Mouse (Mus musculus): Measurements from ENCODE around the gene Anp32a. TPM values are rescaled to one million over a fixed set of nuclear protein-coding genes. Genes with fewer than 3 reads are reported as not detected.

Anp32a gene
- polyA plus RNA-seq, 1 experiment from 2014 or later: 220 TPM

DNA sequence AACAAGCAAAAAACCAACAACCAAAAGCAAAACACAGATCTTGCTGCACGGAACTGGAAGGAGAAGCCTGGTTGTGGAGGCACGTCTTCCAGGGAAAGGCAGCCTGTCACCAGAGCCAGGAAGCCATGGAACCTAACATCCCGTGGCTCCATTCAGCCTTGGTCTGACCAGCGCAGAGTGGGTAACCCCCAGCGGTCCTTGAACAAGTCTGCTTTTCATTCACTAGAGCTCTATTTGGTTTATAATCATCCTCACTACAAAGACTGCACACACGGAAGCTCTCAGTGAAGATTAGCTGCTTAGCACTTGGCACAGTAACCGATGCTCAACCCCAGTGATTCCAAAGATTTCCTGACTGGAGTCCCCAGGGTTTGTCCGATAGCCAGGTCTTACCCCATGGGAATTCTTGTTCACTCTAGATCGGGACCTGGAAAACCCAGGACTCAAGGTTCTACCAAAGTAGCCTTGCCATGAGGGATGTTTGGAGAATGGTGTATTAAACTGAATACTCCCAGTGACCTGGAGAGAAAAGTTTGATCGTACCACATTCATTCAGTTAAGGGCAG, 41.5 kb downstream of the Anp32a start:
- no peaks in the 10 kb centered on the region for H3K27me3 ChIP-seq (ENCODE audit: control insufficient read depth, insufficient read depth, low read length)
- WGBS: 84% methylated on average over 10 of the region's 10 CpGs

DNA sequence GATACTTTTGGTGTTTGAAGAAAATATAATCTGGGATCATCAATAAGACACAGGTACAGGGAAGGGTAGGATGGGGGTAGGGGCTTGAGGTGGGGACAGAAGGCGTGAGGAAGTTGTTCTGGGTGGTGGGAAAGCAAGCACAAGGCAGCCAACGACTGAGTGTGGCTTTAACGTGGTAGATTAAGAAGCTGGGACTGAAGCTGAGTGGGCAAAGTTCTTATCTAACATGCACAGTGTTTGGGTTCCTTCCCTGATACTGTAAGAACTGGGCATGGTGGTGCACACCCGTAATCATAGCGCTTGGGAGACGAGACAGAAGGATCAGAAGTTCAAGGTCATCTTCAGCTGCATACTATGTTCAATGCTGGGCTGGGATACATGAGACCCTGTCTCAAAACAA, 44.0 kb downstream of the Anp32a start:
- DNase-seq (ENCODE audit: low spot score): no peak
- no peak overlapping the region for H3K27ac ChIP-seq (ENCODE audit: low read depth, low read length)
- 89% methylated on average over 6 of the region's 6 CpGs for WGBS
- no peak overlapping the region for H3K4me3 ChIP-seq (ENCODE audit: low read depth, low read length)
- no peaks in the 10 kb centered on the region for H3K4me1 ChIP-seq (replicated peaks; ENCODE audit: control insufficient read depth, insufficient read depth, low read length)
- no peak overlapping the region for H3K9ac ChIP-seq (ENCODE audit: low read depth, low read length)
- no peaks in the 10 kb centered on the region for H3K27me3 ChIP-seq (ENCODE audit: control insufficient read depth, insufficient read depth, low read length)
- no peak overlapping the region for H3K4me2 ChIP-seq (replicated peaks; ENCODE audit: low read depth, low read length)
- no peaks in the 10 kb centered on the region for H3K36me3 ChIP-seq (ENCODE audit: control insufficient read depth, insufficient read depth, low read length)
- no peak for ATAC-seq (ENCODE audit: low FRiP score)
- H3K9me3 ChIP-seq (ENCODE audit: control insufficient read depth, low read length): no peaks in the 10 kb centered on the region

More for the DNA sequence above, 41.5 kb downstream of the Anp32a start:
- Histone ChIP-seq H3K27ac (ENCODE audit: low read depth, low read length) (no peak overlapping the region), H3K9ac (ENCODE audit: low read depth, low read length) (no peak overlapping the region), H3K36me3 (ENCODE audit: control insufficient read depth, insufficient read depth, low read length) (peaks cover 2% of the 10 kb centered on the region; the same call in 1 of the 2 replicates), H3K4me3 (ENCODE audit: low read depth, low read length) (no peak overlapping the region), H3K9me3 (ENCODE audit: control insufficient read depth, low read length) (no peaks in the 10 kb centered on the region), H3K4me2 (replicated peaks; ENCODE audit: low read depth, low read length) (no peak overlapping the region), H3K4me1 (replicated peaks; ENCODE audit: control insufficient read depth, insufficient read depth, low read length) (no peaks in the 10 kb centered on the region)
- DNase-seq (ENCODE audit: low spot score): no peak
- ATAC-seq (ENCODE audit: low FRiP score): no peak

DNA sequence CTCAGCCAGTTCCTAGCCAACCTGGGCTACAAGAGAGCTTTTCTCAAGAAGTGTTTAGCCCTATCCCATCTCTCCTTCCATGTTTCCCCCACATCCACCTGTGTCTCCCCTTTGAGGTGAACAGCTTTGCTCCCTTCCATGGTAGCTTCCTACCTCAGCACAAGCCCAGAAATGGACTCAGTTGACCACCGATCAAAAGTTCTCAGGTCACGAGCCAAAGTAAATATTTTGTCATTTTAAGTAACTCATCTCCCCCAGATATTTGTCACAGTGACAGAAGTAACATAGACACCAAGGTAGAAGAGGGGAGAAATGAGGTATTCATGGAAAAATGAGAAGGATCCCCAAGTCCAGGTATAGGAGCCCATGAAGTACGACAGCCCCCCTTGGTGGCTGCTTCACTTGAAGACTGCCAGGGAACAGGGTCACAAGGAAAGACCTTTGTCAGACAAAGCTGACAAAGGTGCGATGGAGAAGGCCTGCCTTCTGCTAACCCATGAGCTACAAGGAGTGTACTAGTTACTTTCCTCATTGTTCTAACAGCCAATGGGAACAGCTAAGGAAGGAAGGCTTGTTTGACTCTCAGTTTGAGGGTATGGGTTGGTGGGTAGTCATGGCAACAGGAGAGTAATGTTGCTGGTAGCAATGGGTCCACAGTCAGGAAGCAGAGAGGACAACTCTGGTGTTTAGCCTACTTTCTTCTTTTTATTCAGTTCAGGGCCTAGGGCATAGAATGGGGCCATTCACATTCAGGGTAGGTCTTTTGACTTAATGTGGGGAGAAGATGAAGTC, 44.8 kb downstream of the Anp32a start:
- DNase-seq (ENCODE audit: low spot score) (no peak), ATAC-seq (ENCODE audit: low FRiP score) (no peak)
- H3K9me3 ChIP-seq (ENCODE audit: control insufficient read depth, low read length): no peaks in the 10 kb centered on the region
- H3K27me3 ChIP-seq (ENCODE audit: control insufficient read depth, insufficient read depth, low read length): no peaks in the 10 kb centered on the region
- H3K9ac ChIP-seq (ENCODE audit: low read depth, low read length): no peak overlapping the region
- no peak overlapping the region for H3K4me2 ChIP-seq (replicated peaks; ENCODE audit: low read depth, low read length)
- H3K4me1 ChIP-seq (replicated peaks; ENCODE audit: control insufficient read depth, insufficient read depth, low read length): no peaks in the 10 kb centered on the region
- no peaks in the 10 kb centered on the region for H3K36me3 ChIP-seq (ENCODE audit: control insufficient read depth, insufficient read depth, low read length)
- 73% methylated on average over 4 of the region's 4 CpGs for WGBS
- no peak overlapping the region for H3K27ac ChIP-seq (ENCODE audit: low read depth, low read length)
- H3K4me3 ChIP-seq (ENCODE audit: low read depth, low read length): no peak overlapping the region

DNA sequence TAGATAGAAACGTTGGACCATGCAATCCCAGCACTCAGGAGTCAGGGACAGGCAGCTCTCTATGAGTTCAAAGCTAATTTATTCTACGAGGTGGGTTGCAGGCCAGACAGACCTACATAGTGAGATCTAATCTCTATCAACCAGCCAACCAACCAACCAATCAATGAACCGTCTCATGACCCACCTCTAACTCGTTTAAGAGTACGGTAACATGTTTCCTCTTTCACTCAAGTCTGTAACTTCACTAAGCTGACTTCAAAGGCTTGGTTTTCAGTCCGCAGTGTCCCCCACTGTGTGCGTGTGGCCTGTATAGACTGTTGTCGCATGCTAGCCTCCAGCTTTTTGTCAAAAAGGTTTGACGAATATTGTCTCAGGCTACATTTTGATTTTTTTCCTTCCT, 48.6 kb downstream of the Anp32a start:
- Histone ChIP-seq H3K36me3 (ENCODE audit: control insufficient read depth, insufficient read depth, low read length) (no peaks in the 10 kb centered on the region), H3K4me3 (ENCODE audit: low read depth, low read length) (no peak overlapping the region), H3K4me2 (replicated peaks; ENCODE audit: low read depth, low read length) (no peak overlapping the region), H3K9ac (ENCODE audit: low read depth, low read length) (no peak overlapping the region), H3K27ac (ENCODE audit: low read depth, low read length) (no peak overlapping the region), H3K9me3 (ENCODE audit: control insufficient read depth, low read length) (no peaks in the 10 kb centered on the region), H3K4me1 (replicated peaks; ENCODE audit: control insufficient read depth, insufficient read depth, low read length) (no peaks in the 10 kb centered on the region), H3K27me3 (ENCODE audit: control insufficient read depth, insufficient read depth, low read length) (no peaks in the 10 kb centered on the region)
- WGBS: 74% methylated on average over 9 of the region's 9 CpGs
- DNase-seq (ENCODE audit: low spot score) (no peak), ATAC-seq (ENCODE audit: low FRiP score) (no peak)

DNA sequence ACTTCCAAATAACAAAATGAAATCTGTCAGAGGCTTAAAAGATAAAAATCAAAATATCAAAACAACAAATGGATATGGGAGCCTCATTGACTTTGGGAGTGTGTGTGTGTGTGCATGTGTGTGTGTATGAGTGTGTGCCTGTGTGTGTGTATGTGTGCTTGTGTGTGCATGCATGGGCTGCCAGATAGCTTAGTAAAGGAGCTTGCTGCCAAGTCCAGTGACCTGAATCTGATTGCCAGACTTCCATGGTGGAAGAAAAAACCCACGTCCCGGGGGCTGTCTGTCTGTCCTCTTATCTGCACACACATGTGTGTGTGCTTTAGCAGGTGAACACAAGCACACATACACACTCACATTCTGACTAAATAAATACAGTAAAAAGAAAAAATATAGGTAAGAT, 52.4 kb downstream of the Anp32a start:
- Histone ChIP-seq H3K4me1 (replicated peaks; ENCODE audit: control insufficient read depth, insufficient read depth, low read length) (no peaks in the 10 kb centered on the region), H3K9me3 (ENCODE audit: control insufficient read depth, low read length) (no peaks in the 10 kb centered on the region), H3K4me3 (ENCODE audit: low read depth, low read length) (no peak overlapping the region), H3K4me2 (replicated peaks; ENCODE audit: low read depth, low read length) (no peak overlapping the region), H3K9ac (ENCODE audit: low read depth, low read length) (no peak overlapping the region), H3K36me3 (ENCODE audit: control insufficient read depth, insufficient read depth, low read length) (no peaks in the 10 kb centered on the region), H3K27ac (ENCODE audit: low read depth, low read length) (no peak overlapping the region), H3K27me3 (ENCODE audit: control insufficient read depth, insufficient read depth, low read length) (no peaks in the 10 kb centered on the region)
- DNase-seq (ENCODE audit: low spot score) (no peak), ATAC-seq (ENCODE audit: low FRiP score) (no peak)
- WGBS: 90% methylated on average over 2 of the region's 2 CpGs

DNA sequence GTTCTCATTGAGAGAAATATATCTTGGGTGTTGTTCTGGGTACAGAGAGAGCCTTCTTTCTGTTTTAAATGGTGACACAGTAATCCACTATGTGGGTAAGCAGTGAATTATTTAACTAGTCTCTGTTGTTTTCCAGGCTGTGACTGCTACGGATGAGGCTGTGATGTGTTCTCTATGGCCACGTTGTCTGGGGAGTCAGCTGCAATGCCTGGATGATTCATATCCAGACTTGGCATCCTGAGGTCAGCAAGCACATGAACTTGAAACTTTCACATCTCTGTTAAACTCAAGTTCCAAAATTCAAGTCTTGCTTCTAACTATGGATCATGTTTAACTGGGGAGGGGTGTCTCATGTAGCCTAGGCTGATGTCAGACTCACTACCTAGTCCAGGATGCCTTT, 53.1 kb downstream of the Anp32a start:
- Histone ChIP-seq H3K27me3 (ENCODE audit: control insufficient read depth, insufficient read depth, low read length) (no peaks in the 10 kb centered on the region), H3K9me3 (ENCODE audit: control insufficient read depth, low read length) (no peaks in the 10 kb centered on the region), H3K27ac (ENCODE audit: low read depth, low read length) (no peak overlapping the region), H3K4me1 (replicated peaks; ENCODE audit: control insufficient read depth, insufficient read depth, low read length) (no peaks in the 10 kb centered on the region), H3K9ac (ENCODE audit: low read depth, low read length) (no peak overlapping the region), H3K4me3 (ENCODE audit: low read depth, low read length) (no peak overlapping the region), H3K36me3 (ENCODE audit: control insufficient read depth, insufficient read depth, low read length) (no peaks in the 10 kb centered on the region), H3K4me2 (replicated peaks; ENCODE audit: low read depth, low read length) (no peak overlapping the region)
- no peak for ATAC-seq (ENCODE audit: low FRiP score)
- 77% methylated on average over 2 of the region's 2 CpGs for WGBS
- no peak for DNase-seq (ENCODE audit: low spot score)

DNA sequence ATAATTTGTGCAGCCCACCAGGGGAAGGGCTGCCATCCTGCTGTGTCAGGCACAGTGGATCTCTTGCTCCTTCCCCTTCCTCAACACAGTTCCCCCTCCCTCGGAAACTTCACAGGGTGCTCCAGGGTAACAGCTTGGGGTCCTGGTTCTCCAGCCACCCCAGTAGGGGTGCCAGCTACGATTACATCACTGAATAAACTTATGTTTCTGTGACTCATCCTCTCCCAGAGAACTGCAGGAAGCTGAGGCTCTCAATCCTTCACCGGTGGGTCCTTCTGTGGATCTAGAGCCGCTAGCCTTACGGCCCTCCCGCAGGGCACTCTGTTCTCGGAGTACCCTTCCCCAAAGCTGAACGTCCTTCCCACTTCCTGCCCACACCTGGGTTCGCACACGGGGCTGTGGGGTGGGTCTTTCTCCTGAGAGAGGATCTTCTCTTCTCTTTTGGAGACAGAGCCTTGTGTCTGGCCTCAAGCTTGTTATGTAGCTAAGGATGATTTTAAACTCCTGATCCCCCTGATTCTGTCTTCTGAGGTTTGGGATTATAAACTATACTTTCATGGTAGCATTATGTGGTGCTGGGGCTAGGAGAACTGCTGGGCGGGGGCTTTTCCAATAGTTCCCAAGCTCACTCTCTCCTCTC, 59.6 kb downstream of the Anp32a start:
- WGBS: 67% methylated on average over 11 of the region's 11 CpGs
- Histone ChIP-seq H3K27ac (ENCODE audit: low read depth, low read length) (no peak overlapping the region), H3K9ac (ENCODE audit: low read depth, low read length) (no peak overlapping the region), H3K4me2 (replicated peaks; ENCODE audit: low read depth, low read length) (no peak overlapping the region), H3K4me1 (replicated peaks; ENCODE audit: control insufficient read depth, insufficient read depth, low read length) (no peaks in the 10 kb centered on the region), H3K9me3 (ENCODE audit: control insufficient read depth, low read length) (no peaks in the 10 kb centered on the region), H3K36me3 (ENCODE audit: control insufficient read depth, insufficient read depth, low read length) (no peaks in the 10 kb centered on the region), H3K27me3 (ENCODE audit: control insufficient read depth, insufficient read depth, low read length) (no peaks in the 10 kb centered on the region), H3K4me3 (ENCODE audit: low read depth, low read length) (no peak overlapping the region)
- ATAC-seq (ENCODE audit: low FRiP score) (no peak), DNase-seq (ENCODE audit: low spot score) (no peak)

DNA sequence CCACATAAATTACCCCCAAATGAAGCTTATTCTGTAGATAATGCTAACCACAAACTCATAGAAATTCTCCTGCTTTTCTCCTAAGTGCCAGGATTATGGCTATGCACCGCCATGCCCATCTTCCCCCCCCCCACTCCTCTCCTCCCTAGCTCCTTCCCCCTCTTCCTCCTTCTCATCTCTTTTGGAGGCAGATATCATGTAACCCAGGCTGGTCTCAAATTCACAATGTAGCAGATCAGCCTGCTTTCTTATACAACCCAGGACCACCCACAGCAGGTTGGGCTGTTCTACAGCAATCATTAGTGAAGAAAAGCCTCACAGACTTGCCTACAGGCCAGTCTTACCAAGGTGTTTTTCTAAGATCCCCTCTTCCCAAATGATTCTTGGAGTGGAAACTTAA, 60.5 kb downstream of the Anp32a start:
- Histone ChIP-seq H3K27me3 (ENCODE audit: control insufficient read depth, insufficient read depth, low read length) (no peaks in the 10 kb centered on the region), H3K4me1 (replicated peaks; ENCODE audit: control insufficient read depth, insufficient read depth, low read length) (no peaks in the 10 kb centered on the region), H3K9me3 (ENCODE audit: control insufficient read depth, low read length) (no peaks in the 10 kb centered on the region), H3K4me2 (replicated peaks; ENCODE audit: low read depth, low read length) (no peak overlapping the region), H3K27ac (ENCODE audit: low read depth, low read length) (no peak overlapping the region), H3K9ac (ENCODE audit: low read depth, low read length) (no peak overlapping the region), H3K4me3 (ENCODE audit: low read depth, low read length) (no peak overlapping the region), H3K36me3 (ENCODE audit: control insufficient read depth, insufficient read depth, low read length) (no peaks in the 10 kb centered on the region)
- ATAC-seq (ENCODE audit: low FRiP score): no peak
- WGBS: 93% methylated on average over 1 of the region's 1 CpGs
- no peak for DNase-seq (ENCODE audit: low spot score)
